Mouse (Mus musculus) kidney, embryonic 15.5 days (tissue): ENCODE measurements around the gene Ms4a12. TPM values are rescaled to one million over a fixed set of nuclear protein-coding genes. Genes with fewer than 3 reads are reported as not detected.
"Not testable (repeated sequence)": the region's sequence is repeated elsewhere in the genome, so short reads cannot be mapped to it uniquely, and the experiment has no call there.

Experiments used
- ATAC-seq: fragments of 200-750 bp; cut with Nextera tagmentation; replicated peaks from 2 replicates; pipeline ENCODE4 v1.8.0; 2017; ENCODE audit warnings: moderate TSS enrichment; ENCODE audit not compliant: low FRiP score
- H3K27ac ChIP-seq: fragments of 300-500 bp; sonication (generic); 2 replicates; pipeline ENCODE4 v1.5.1; 2015; ENCODE audit warnings: mild to moderate bottlenecking, inconsistent platforms
- H3K27me3 ChIP-seq: fragments of 300-500 bp; sonication (generic); 2 replicates; pipeline ENCODE4 v1.6.1; 2015; ENCODE audit warnings: inconsistent platforms
- H3K36me3 ChIP-seq: fragments of 300-500 bp; sonication (generic); 2 replicates; pipeline ENCODE4 v1.6.1; 2015; ENCODE audit warnings: inconsistent platforms
- H3K4me1 ChIP-seq: fragments of 300-500 bp; sonication (generic); 2 replicates; pipeline ENCODE4 v1.6.1; 2015; ENCODE audit warnings: inconsistent platforms
- H3K4me2 ChIP-seq: fragments of 300-500 bp; sonication (generic); 2 replicates; pipeline ENCODE4 v1.6.1; 2015; ENCODE audit warnings: moderate library complexity, mild to moderate bottlenecking, inconsistent platforms
- H3K4me3 ChIP-seq: fragments of 300-500 bp; sonication (generic); replicated peaks from 2 replicates; pipeline ENCODE4 v1.5.1; 2015; ENCODE audit warnings: mild to moderate bottlenecking, inconsistent platforms
- H3K9ac ChIP-seq: fragments of 300-500 bp; sonication (generic); 2 replicates; pipeline ENCODE4 v1.6.1; 2015; ENCODE audit warnings: mild to moderate bottlenecking, inconsistent platforms
- H3K9me3 ChIP-seq: fragments of 300-500 bp; sonication (generic); replicated peaks from 2 replicates; pipeline ENCODE4 v1.6.1; 2016; ENCODE audit warnings: inconsistent platforms
- WGBS: fragments of 180-500 bp; shearing (Covaris S2); methylation state at CpG from one replicate; pipeline ENCODE4 v1.1.7; 2015; ENCODE audit warnings: mixed read lengths; 5-methylcytosine and 5-hydroxymethylcytosine counted together
- polyA plus RNA-seq: library from polyadenylated mRNA; unstranded; fragments of >200 nt; fragmentation: Nextera tagmentation; extraction: Ambion mirVana; gene quantifications from 2 replicates; pipeline ENCODE4 v1.2.1, GENCODE M21; 2015

The Ms4a12 gene
- polyA plus RNA-seq: 0.09 TPM in 1 of 2 replicates, not detected in the other

DNA sequence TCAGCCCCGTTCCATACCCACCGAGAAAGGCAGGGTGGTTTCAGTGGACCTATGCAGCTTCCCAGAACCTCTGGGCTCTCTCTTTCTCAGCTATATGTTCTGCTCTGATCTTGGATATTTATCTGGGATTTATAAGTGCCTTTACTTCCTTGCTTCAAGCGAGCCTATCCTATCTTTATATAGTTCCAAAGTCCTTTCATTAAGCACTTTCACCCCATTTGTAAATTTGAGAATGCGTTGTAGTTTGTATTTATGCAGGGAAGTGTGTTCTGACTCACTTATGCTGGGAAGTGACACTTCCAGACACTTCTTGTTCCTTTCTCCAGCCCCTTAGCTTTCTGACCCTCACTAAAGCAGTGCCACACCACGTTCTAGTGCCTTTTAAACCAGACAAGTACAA, at the start of gene Ms4a12:
Gene Ms4a12 (minus strand): TSS at position 101 of the 400 bp plus-strand sequence.
- ATAC-seq: no peak
- 72% methylated on average over 5 of the region's 5 CpGs for WGBS
- H3K4me3 ChIP-seq: no peak within 1 kb of the TSS

GRCm38 (mm10) chr19:11280223-11280622, 48.0 kb upstream of the Ms4a12 start:
- 79% methylated on average over 3 of the region's 3 CpGs for WGBS
- no peak overlapping the region for H3K4me2 ChIP-seq
- H3K36me3 ChIP-seq: no peaks in the 10 kb centered on the region
- H3K27me3 ChIP-seq: no peaks in the 10 kb centered on the region
- no peaks in the 10 kb centered on the region for H3K4me1 ChIP-seq
- no peaks in the 10 kb centered on the region for H3K9me3 ChIP-seq
- no peak overlapping the region for H3K9ac ChIP-seq
- H3K4me3 ChIP-seq: no peak overlapping the region
- no peak for ATAC-seq
- H3K27ac ChIP-seq: no peak overlapping the region

More for the DNA sequence above, at the start of gene Ms4a12:
- Histone ChIP-seq H3K4me1 (no peaks in the 10 kb centered on the region), H3K9me3 (no peaks in the 10 kb centered on the region), H3K27me3 (no peaks in the 10 kb centered on the region), H3K27ac (no peak within 1 kb of the TSS), H3K36me3 (no peaks in the 10 kb centered on the region), H3K4me2 (no peak within 1 kb of the TSS), H3K9ac (no peak within 1 kb of the TSS)

DNA sequence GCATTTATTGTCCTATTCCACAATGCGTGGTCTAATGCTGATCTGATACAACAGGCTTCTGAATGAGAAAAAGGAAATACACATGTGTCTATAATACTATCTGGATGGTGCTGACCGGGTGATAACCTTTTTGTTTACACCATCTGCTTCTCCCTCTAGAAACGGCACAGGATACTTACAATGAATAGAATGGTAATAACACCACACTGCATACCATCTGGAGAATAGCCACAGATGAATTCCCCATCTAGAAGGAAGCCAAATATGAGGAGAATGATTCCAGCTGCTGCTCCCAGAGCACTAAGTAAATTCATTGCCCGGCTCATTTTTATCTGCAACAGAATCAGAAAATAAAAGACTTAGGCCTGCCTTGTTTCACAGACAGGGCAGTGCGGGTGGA, 44.2 kb upstream of the Ms4a12 start:
- no peak overlapping the region for H3K27ac ChIP-seq
- WGBS: 65% methylated on average over 5 of the region's 5 CpGs
- H3K9me3 ChIP-seq: no peaks in the 10 kb centered on the region
- no peak overlapping the region for H3K9ac ChIP-seq
- H3K4me1 ChIP-seq: no peaks in the 10 kb centered on the region
- H3K36me3 ChIP-seq: no peaks in the 10 kb centered on the region
- no peak overlapping the region for H3K4me2 ChIP-seq
- no peak for ATAC-seq
- no peaks in the 10 kb centered on the region for H3K27me3 ChIP-seq
- H3K4me3 ChIP-seq: no peak overlapping the region

- Histone ChIP-seq H3K27me3 (no peaks in the 10 kb centered on the region), H3K4me1 (no peaks in the 10 kb centered on the region), H3K36me3 (no peaks in the 10 kb centered on the region), H3K27ac (no peak overlapping the region), H3K9me3 (no peaks in the 10 kb centered on the region), H3K9ac (no peak overlapping the region), H3K4me3 (no peak overlapping the region), H3K4me2 (no peak overlapping the region)
- no peak for ATAC-seq
- WGBS: 72% methylated on average over 4 of the region's 4 CpGs
These were observed 34.7 kb upstream of the Ms4a12 start for GRCm38 (mm10) chr19:11266956-11267355.

GRCm38 (mm10) chr19:11266052-11266845, 34.0 kb upstream of the Ms4a12 start, which contains the start of gene Ms4a1:
Ms4a1 (minus strand) TSS chr19:11266241.
- 86% methylated on average over 8 of the region's 8 CpGs for WGBS
- H3K27me3 ChIP-seq: no peaks in the 10 kb centered on the region
- ATAC-seq: no peak
- no peak within 1 kb of the TSS for H3K27ac ChIP-seq
- no peaks in the 10 kb centered on the region for H3K4me1 ChIP-seq
- no peak within 1 kb of the TSS for H3K4me3 ChIP-seq
- no peak within 1 kb of the TSS for H3K9ac ChIP-seq
- H3K4me2 ChIP-seq: no peak within 1 kb of the TSS
- H3K36me3 ChIP-seq: no peaks in the 10 kb centered on the region
- H3K9me3 ChIP-seq: no peaks in the 10 kb centered on the region

DNA sequence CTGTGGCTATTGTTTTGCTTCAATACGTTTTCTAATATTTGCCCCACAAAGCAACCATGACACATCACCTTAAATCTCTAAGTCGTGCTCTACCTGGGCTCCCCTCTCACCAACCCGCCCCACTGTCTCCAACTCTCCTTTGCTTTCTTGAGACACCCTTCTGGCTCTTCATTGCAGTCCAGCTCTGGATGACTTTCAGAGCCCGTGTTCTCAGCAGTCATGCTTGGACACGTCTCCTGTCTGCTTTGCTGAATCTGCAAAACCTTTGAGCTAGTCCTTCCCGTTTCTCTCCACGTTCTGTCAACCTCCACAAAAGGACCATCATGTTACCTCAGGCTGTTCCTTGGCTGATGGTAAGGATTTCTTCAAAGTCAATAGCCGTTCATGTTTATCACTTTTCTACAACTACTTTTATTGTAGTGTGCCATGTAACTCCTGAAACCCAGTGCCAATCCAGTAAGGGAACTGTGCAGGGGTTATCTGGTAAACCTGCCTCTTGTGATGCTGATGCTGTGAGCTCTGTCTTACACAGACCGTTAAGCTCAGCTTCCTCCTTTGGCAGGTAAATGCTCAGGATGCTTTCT, 32.4 kb upstream of the Ms4a12 start:
- Histone ChIP-seq H3K9me3 (no peaks in the 10 kb centered on the region), H3K36me3 (no peaks in the 10 kb centered on the region), H3K4me2 (no peak overlapping the region), H3K4me3 (no peak overlapping the region), H3K4me1 (no peaks in the 10 kb centered on the region), H3K9ac (no peak overlapping the region), H3K27me3 (no peaks in the 10 kb centered on the region), H3K27ac (no peak overlapping the region)
- 84% methylated on average over 9 of the region's 9 CpGs for WGBS
- ATAC-seq: no peak

GRCm38 (mm10) chr19:11263549-11263948, 31.3 kb upstream of the Ms4a12 start:
- Histone ChIP-seq H3K27me3 (no peaks in the 10 kb centered on the region), H3K4me2 (no peak overlapping the region)
- WGBS: 77% methylated on average over 3 of the region's 3 CpGs

GRCm38 (mm10) chr19:11262932-11263331, 30.7 kb upstream of the Ms4a12 start:
- not testable (repeated sequence) for H3K9me3 ChIP-seq, H3K27me3 ChIP-seq, ATAC-seq, H3K9ac ChIP-seq, H3K4me1 ChIP-seq, H3K4me3 ChIP-seq, H3K36me3 ChIP-seq, H3K27ac ChIP-seq, H3K4me2 ChIP-seq
- 65% methylated on average over 4 of the region's 4 CpGs for WGBS

More at GRCm38 (mm10) chr19:11263549-11263948, 31.3 kb upstream of the Ms4a12 start:
- Histone ChIP-seq H3K4me1 (no peaks in the 10 kb centered on the region), H3K27ac (no peak overlapping the region), H3K4me3 (no peak overlapping the region), H3K36me3 (no peaks in the 10 kb centered on the region), H3K9me3 (no peaks in the 10 kb centered on the region), H3K9ac (no peak overlapping the region)
- no peak for ATAC-seq

- Histone ChIP-seq H3K4me2 (no peak overlapping the region), H3K9me3 (no peaks in the 10 kb centered on the region), H3K36me3 (no peaks in the 10 kb centered on the region), H3K27me3 (no peaks in the 10 kb centered on the region), H3K4me1 (no peaks in the 10 kb centered on the region), H3K27ac (no peak overlapping the region), H3K4me3 (no peak overlapping the region), H3K9ac (no peak overlapping the region)
- WGBS: 76% methylated on average over 2 of the region's 2 CpGs
- ATAC-seq: no peak
These were observed 29.3 kb upstream of the Ms4a12 start for GRCm38 (mm10) chr19:11261522-11261921.

DNA sequence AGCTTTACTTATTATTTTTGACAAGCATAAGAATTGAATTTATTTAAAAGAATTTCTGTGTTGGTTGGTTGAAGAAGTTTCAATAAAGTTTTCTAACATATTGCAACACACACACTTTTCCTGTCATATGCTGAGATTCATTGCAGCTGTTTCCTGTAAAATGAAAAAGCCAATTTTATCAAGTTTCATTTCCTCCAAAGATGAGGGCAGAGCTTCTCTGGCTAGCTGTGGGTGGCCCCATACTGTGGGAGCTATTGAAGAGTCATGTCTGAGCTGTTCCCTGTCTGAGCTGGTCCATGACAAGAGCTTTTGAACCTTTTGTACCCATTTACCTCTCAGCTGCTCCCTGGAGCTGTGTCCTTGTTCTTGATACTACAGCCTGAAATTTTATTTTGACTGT, 12.0 kb upstream of the Ms4a12 start:
- no peaks in the 10 kb centered on the region for H3K36me3 ChIP-seq
- H3K9me3 ChIP-seq: no peaks in the 10 kb centered on the region
- no peak overlapping the region for H3K9ac ChIP-seq
- no peaks in the 10 kb centered on the region for H3K4me1 ChIP-seq
- no peak overlapping the region for H3K27ac ChIP-seq
- no peak overlapping the region for H3K4me2 ChIP-seq
- H3K27me3 ChIP-seq: no peaks in the 10 kb centered on the region
- no peak for ATAC-seq
- no peak overlapping the region for H3K4me3 ChIP-seq

DNA sequence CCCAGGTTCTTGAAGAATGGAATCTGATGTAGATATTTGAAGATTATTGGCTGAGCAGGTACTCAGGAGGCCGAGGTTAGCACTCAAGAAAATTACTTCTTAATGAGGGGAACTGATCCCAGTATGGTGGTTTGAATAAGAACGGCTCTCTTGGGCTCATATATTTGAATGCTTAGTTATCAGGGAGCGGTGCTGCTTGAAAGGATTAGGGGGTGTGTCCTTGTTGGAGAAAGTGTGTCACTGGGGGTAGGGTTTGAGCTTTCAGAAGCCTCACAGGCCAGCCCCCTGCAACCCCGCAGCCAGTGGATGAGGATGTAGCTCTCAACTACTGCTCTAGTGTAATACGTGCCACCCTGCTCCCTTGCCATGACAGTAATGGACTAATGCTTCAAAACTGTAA, 10.3 kb upstream of the Ms4a12 start:
- Histone ChIP-seq H3K4me1 (no peaks in the 10 kb centered on the region), H3K27me3 (no peaks in the 10 kb centered on the region), H3K27ac (no peak overlapping the region), H3K36me3 (no peaks in the 10 kb centered on the region), H3K9ac (no peak overlapping the region), H3K4me3 (no peak overlapping the region), H3K9me3 (no peaks in the 10 kb centered on the region), H3K4me2 (no peak overlapping the region)
- WGBS: 60% methylated on average over 5 of the region's 5 CpGs
- no peak for ATAC-seq

GRCm38 (mm10) chr19:11235820-11236219, 3.6 kb upstream of the Ms4a12 start:
- H3K4me3 ChIP-seq: no peak overlapping the region
- H3K4me1 ChIP-seq: no peaks in the 10 kb centered on the region
- ATAC-seq: no peak
- H3K36me3 ChIP-seq: no peaks in the 10 kb centered on the region
- no peak overlapping the region for H3K9ac ChIP-seq
- no peaks in the 10 kb centered on the region for H3K27me3 ChIP-seq
- H3K9me3 ChIP-seq: no peaks in the 10 kb centered on the region
- H3K27ac ChIP-seq: no peak overlapping the region
- no peak overlapping the region for H3K4me2 ChIP-seq
